Comparison of ENCODE assay signal across 9 mouse cellular contexts in the genomic region with DNA sequence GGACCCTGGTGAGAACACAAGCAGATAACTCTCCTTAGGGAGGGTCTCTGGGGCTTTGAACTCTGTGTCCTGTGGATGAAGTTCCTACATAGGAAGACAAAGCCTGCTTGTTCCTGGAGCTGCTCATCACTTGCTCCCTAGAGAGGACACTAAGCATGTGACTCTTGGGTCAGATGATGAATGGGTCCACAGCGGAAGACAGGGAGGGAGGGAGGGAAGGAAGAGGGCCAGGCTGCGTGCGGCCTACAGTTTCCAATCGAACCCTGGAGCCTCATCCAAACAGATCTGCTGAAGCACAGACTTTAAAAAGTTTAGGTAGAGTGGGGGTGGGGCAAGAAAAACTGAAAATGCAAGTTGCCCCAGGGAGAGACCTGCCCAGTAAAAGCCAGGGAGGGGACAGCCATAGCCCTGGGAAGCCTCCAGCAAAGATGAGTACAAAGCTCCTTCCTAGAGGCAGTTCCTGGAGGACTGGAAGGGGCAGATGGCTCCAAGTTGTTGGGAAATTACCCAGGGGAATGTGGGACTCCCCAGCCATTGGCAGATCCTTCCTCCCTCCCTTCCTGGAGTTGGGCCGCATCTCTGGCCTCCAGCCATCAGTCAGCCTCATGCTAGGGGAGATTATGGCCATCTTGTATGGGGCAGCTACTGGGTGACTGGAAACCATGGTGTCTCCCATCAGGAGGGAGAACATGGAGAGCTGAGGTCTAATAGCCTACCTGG. TPM values are rescaled to one million over a fixed set of nuclear protein-coding genes. Genes with fewer than 3 reads are reported as not detected.
DNase-seq lines count a peak whose midpoint lies in the region; TF ChIP-seq lines count a peak whose summit lies in the region.
"Had no signal": no experiment of that assay in that cellular context is flagged by ENCODE, and none has a peak within 500 bp of the region (broad histone marks: within the 10 kb centered on the region; RNA-seq: fewer than 3 reads in every experiment).

No protein-coding gene starts in this region.

- H3K79me2 ChIP-seq in heart, adult 2 months (replicated peaks; ENCODE audit: control insufficient read depth, insufficient read depth, low read length): no peaks in the 10 kb centered on the region

- H3K9ac ChIP-seq in heart, adult 2 months (ENCODE audit: low read depth, low read length): no peak overlapping the region
- H3K9ac ChIP-seq: neural tube, embryonic 12.5 days had no signal

- intact Hi-C loops in heart, adult 2 months (cut with DNase I): no loop called here

- no peaks in the 10 kb centered on the region; the same call in 1 of the 2 replicates for H3K36me3 ChIP-seq in heart, adult 2 months (ENCODE audit: control insufficient read depth, insufficient read depth, low read length)
- H3K36me3 ChIP-seq in heart, embryonic 10.5 days: peaks cover 20% of the 10 kb centered on the region

- 0 out of 2 replicates have a peak, but pooled peaks have one; percentile 25 for TF ChIP-seq EP300 in heart, adult 2 months (IDR thresholded peaks at IDR 0.05; ENCODE audit: insufficient read depth, low read depth, low read length)

- peak; percentile 61 to 71 for DNase-seq in heart, adult 2 months
- no peak for DNase-seq in heart, embryonic 10.5 days (ENCODE audit: low spot score)
- peak; percentile 55 for DNase-seq in cerebellum, adult 9-11 months
- DNase-seq in heart, postnatal 4 days: peak; percentile 37
- peak; percentile 61 for DNase-seq in lung, postnatal 10 days
- no peak for DNase-seq in frontal cortex, postnatal 14 days (ENCODE audit: low spot score in 2 of 2)
- no peak for DNase-seq in frontal cortex, postnatal 36 days (ENCODE audit: low spot score in 2 of 2)
- DNase-seq in right cerebral cortex, postnatal 36 days (ENCODE audit: low spot score in 2 of 2): no peak

- no peaks in the 10 kb centered on the region for H3K27me3 ChIP-seq in heart, adult 2 months (ENCODE audit: control insufficient read depth, insufficient read depth, low read length)
- no peaks in the 10 kb centered on the region for H3K27me3 ChIP-seq in heart, embryonic 10.5 days (ENCODE audit: insufficient read depth, poor library complexity, severe bottlenecking)
- H3K27me3 ChIP-seq: neural tube, embryonic 12.5 days had no signal

- H3K9me3 ChIP-seq in heart, embryonic 10.5 days: no peaks in the 10 kb centered on the region
- H3K9me3 ChIP-seq: neural tube, embryonic 12.5 days had no signal

- no peak for TF ChIP-seq CTCF in heart, adult 2 months (IDR thresholded peaks at IDR 0.05)

- peaks cover 3% of the 10 kb centered on the region for H3K4me1 ChIP-seq in heart, adult 2 months (ENCODE audit: control insufficient read depth, insufficient read depth, low read length)
- H3K4me1 ChIP-seq in heart, embryonic 10.5 days: peaks cover 19% of the 10 kb centered on the region

- no peak overlapping the region for H3K4me3 ChIP-seq in heart, adult 2 months
- H3K4me3 ChIP-seq in heart, embryonic 10.5 days: no peak overlapping the region
- H3K4me3 ChIP-seq: neural tube, embryonic 12.5 days had no signal

- WGBS in heart, adult 2 months: 55% methylated on average over 4 of the region's 5 CpGs
- 81% methylated on average over 5 of the region's 5 CpGs for WGBS in heart, embryonic 10.5 days

- peak overlapping the region; percentile 31; the same call in 1 of the 2 replicates for H3K27ac ChIP-seq in heart, adult 2 months
- no peak overlapping the region for H3K27ac ChIP-seq in heart, embryonic 10.5 days
- H3K27ac ChIP-seq: neural tube, embryonic 12.5 days had no signal

- no peak for TF ChIP-seq POLR2A in heart, adult 2 months (IDR thresholded peaks at IDR 0.05; ENCODE audit: insufficient read depth, low read depth, low read length)

RNA-seq across cellular contexts. Expression of a gene that starts 1.7 kb away (rescaled TPM):
- 10 to 100 TPM; 17.0 to 19.2 TPM for total RNA-seq in heart, adult 2 months (2021)
- 14.4 and 18.3 TPM in 2 replicates for polyA plus RNA-seq in heart, adult 2 months (2012; rRNA removed)
- 21.2 and 21.9 TPM in 2 replicates for polyA plus RNA-seq in heart, embryonic 10.5 days (2016; fragmentation: Nextera tagmentation; extraction: Ambion mirVana)
- 10 to 100 TPM; 14.4 to 17.5 TPM for total RNA-seq in heart, postnatal 4 days (2021)

RNA-seq across cellular contexts. Expression of a gene that starts 22.0 kb away (rescaled TPM):
- total RNA-seq in heart, adult 2 months (2021): not detected
- 0.06 TPM in 2 replicates for polyA plus RNA-seq in heart, adult 2 months (2012; rRNA removed)
- 0.07 and 0.16 TPM in 2 replicates for polyA plus RNA-seq in heart, embryonic 10.5 days (2016; fragmentation: Nextera tagmentation; extraction: Ambion mirVana)
- total RNA-seq in heart, postnatal 4 days (2021): under 1 TPM; 0.14 to 0.18 TPM

RNA-seq across cellular contexts. Expression of a gene that starts 49.8 kb away (rescaled TPM):
- 10 to 100 TPM; 43.1 to 48.1 TPM for total RNA-seq in heart, adult 2 months (2021)
- 39.4 and 62.5 TPM in 2 replicates for polyA plus RNA-seq in heart, adult 2 months (2012; rRNA removed)
- polyA plus RNA-seq in heart, embryonic 10.5 days (2016; fragmentation: Nextera tagmentation; extraction: Ambion mirVana): 76.9 and 82.8 TPM in 2 replicates
- 10 to 100 TPM; 49.3 to 55.0 TPM for total RNA-seq in heart, postnatal 4 days (2021)

RNA-seq across cellular contexts. Expression of a gene that starts 50.9 kb away (rescaled TPM):
- 10 to 100 TPM; 34.7 to 46.0 TPM for total RNA-seq in heart, adult 2 months (2021)
- 59.8 and 72.0 TPM in 2 replicates for polyA plus RNA-seq in heart, adult 2 months (2012; rRNA removed)
- polyA plus RNA-seq in heart, embryonic 10.5 days (2016; fragmentation: Nextera tagmentation; extraction: Ambion mirVana): 33.1 and 51.1 TPM in 2 replicates
- 10 to 100 TPM; 51.2 to 55.4 TPM for total RNA-seq in heart, postnatal 4 days (2021)

Comparison
In these comparisons a context has a peak if more than half of its experiments do, and no peak if none do; other contexts are left out.
1. DNase-seq: peak in heart, adult 2 months (2 of 2), cerebellum, adult 9-11 months (single experiment), heart, postnatal 4 days (single experiment) and lung, postnatal 10 days (single experiment); none in heart, embryonic 10.5 days (single experiment), frontal cortex, postnatal 14 days (0 of 2), frontal cortex, postnatal 36 days (0 of 2) and right cerebral cortex, postnatal 36 days (0 of 2).